Mouse (Mus musculus): ENCODE results near the gene Baiap2l2.

- no peak for TF ChIP-seq FLI1 (IDR thresholded peaks at IDR 0.05; ENCODE audit: low read length)
- TF ChIP-seq GATA1 (IDR thresholded peaks at IDR 0.05; ENCODE audit: borderline replicate concordance, low read length) = no peak
Observed at GRCm38 (mm10) chr15:79238036-79238435, 47.3 kb downstream of the Baiap2l2 start.

All from megakaryocyte, embryonic 14.5 days (primary cell).